Mouse (Mus musculus): ENCODE results near the gene Dolk. TPM values are rescaled to one million over a fixed set of nuclear protein-coding genes. Genes with fewer than 3 reads are reported as not detected.

The Dolk gene
- polyA plus RNA-seq, 1 experiment, result 11.5 TPM

GRCm38 (mm10) chr2:30309351-30309750, 23.2 kb upstream of the Dolk start:
- H3K4me1 ChIP-seq (ENCODE audit: control insufficient read depth, insufficient read depth, low read length), result no peaks in the 10 kb centered on the region
- TF ChIP-seq CTCF (IDR thresholded peaks at IDR 0.05; ENCODE audit: low read depth, low read length) (no peak), POLR2A (IDR thresholded peaks at IDR 0.05; ENCODE audit: borderline replicate concordance, low read depth, low read length) (no peak)
- no peak overlapping the region for H3K27ac ChIP-seq (ENCODE audit: insufficient read depth, low read depth, low read length)
- no peak overlapping the region for H3K4me3 ChIP-seq (ENCODE audit: insufficient read depth, low read length)

DNA sequence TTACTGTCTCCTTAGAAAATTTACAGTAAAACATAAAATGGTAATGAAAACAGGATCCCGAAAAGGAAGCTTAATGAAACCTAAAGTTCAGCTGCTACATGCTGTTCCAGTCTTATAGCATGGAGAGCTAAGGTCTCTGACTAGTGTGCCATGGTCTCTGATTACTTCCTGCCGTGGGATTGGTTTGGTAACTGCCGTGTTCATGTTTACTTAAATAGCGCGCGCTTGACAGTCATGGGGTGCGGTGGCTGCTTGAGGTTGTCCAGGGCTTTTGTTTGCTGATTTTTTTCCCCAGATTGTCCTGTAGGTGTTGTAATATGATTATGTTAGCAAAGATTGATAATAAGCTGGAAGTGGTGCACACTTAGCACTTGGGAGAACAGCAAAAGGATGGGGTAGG, 20.0 kb upstream of the Dolk start:
- no peak for TF ChIP-seq CTCF (IDR thresholded peaks at IDR 0.05; ENCODE audit: low read depth, low read length)
- TF ChIP-seq POLR2A (IDR thresholded peaks at IDR 0.05; ENCODE audit: borderline replicate concordance, low read depth, low read length), result no peak
- no peak overlapping the region for H3K4me3 ChIP-seq (ENCODE audit: insufficient read depth, low read length)
- H3K27ac ChIP-seq (ENCODE audit: insufficient read depth, low read depth, low read length), result no peak overlapping the region
- H3K4me1 ChIP-seq (ENCODE audit: control insufficient read depth, insufficient read depth, low read length), result no peaks in the 10 kb centered on the region

- Histone ChIP-seq H3K4me3 (ENCODE audit: insufficient read depth, low read length) (no peak overlapping the region), H3K4me1 (ENCODE audit: control insufficient read depth, insufficient read depth, low read length) (no peaks in the 10 kb centered on the region), H3K27ac (ENCODE audit: insufficient read depth, low read depth, low read length) (no peak overlapping the region)
- TF ChIP-seq POLR2A (IDR thresholded peaks at IDR 0.05; ENCODE audit: borderline replicate concordance, low read depth, low read length), result no peak
- TF ChIP-seq CTCF (IDR thresholded peaks at IDR 0.05; ENCODE audit: low read depth, low read length), result no peak
Observed at GRCm38 (mm10) chr2:30299966-30300365, 13.8 kb upstream of the Dolk start.

GRCm38 (mm10) chr2:30299525-30299924, 13.4 kb upstream of the Dolk start:
- no peak for TF ChIP-seq CTCF (IDR thresholded peaks at IDR 0.05; ENCODE audit: low read depth, low read length)
- TF ChIP-seq POLR2A (IDR thresholded peaks at IDR 0.05; ENCODE audit: borderline replicate concordance, low read depth, low read length), result no peak
- Histone ChIP-seq H3K4me3 (ENCODE audit: insufficient read depth, low read length) (no peak overlapping the region), H3K27ac (ENCODE audit: insufficient read depth, low read depth, low read length) (no peak overlapping the region), H3K4me1 (ENCODE audit: control insufficient read depth, insufficient read depth, low read length) (no peaks in the 10 kb centered on the region)

- peak overlapping the region; percentile 50; the same call in 1 of the 2 replicates for H3K27ac ChIP-seq (ENCODE audit: insufficient read depth, low read depth, low read length)
- H3K4me3 ChIP-seq (ENCODE audit: insufficient read depth, low read length), result peak overlapping the region; percentile 87
- TF ChIP-seq CTCF (IDR thresholded peaks at IDR 0.05; ENCODE audit: low read depth, low read length) (no peak), POLR2A (IDR thresholded peaks at IDR 0.05; ENCODE audit: borderline replicate concordance, low read depth, low read length) (no peak)
- H3K4me1 ChIP-seq (ENCODE audit: control insufficient read depth, insufficient read depth, low read length), result peaks cover 13% of the 10 kb centered on the region
Observed at GRCm38 (mm10) chr2:30287027-30287373, 866 bp upstream of the Dolk start.

DNA sequence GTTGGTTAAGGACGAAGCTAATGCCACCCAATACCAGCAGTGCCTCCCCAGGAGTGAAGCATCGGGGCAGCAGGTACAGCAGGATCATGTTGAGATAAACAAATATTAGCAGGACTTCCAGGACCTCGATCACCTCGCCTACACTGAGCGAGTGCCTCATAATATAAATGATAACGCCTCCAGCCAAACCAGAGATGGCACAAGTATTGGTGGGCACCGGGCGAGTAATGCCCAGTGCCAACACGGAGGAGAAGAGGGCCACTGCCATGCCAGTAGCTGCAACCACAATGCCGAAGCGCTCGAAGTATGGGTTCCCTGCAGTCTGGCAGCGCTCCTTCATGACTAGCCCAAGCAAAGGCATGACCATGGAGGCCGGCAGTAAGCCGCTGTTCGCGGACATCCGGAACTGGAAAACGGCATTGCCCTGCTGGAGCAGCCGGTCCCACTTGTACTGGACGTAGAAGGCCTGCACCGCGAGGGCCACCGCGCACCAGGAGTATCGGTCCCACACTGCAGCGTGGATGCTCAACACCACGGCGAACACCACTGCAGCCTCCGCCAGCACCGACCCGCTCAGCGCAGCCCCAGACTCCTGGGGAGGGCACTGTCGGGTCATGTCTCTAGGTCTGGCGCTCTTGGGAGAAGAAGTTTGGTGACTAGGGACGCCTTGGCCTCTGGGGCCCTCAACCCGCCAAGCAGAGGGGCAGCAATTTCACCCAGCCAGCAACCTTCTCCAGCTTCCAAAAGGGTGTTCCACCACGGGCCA, 535 bp downstream of the Dolk start:
- Histone ChIP-seq H3K4me1 (ENCODE audit: control insufficient read depth, insufficient read depth, low read length) (peaks cover 13% of the 10 kb centered on the region), H3K4me3 (ENCODE audit: insufficient read depth, low read length) (peak overlapping the region; percentile 87), H3K27ac (ENCODE audit: insufficient read depth, low read depth, low read length) (no peak overlapping the region)
- TF ChIP-seq CTCF (IDR thresholded peaks at IDR 0.05; ENCODE audit: low read depth, low read length), result no peak
- TF ChIP-seq POLR2A (IDR thresholded peaks at IDR 0.05; ENCODE audit: borderline replicate concordance, low read depth, low read length), result no peak

DNA sequence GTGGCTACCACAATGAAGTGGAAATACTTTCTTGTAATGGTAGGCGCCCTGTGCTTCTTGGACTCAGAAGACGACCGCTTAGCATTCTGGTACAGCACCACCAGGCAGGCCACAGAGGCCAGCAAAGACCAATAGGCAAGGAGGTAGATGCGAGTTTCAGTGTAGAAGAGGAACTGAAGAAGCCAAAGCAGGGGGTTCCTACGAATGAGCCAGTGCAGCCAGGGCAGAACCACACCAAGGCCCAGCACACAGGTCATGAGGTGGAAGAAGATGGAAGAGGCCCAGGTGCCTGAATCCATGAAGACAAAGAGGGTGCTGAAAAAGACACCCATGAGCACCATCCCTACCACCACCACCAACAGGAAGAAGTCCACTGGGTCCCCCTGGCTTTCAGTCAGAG, 1.1 kb downstream of the Dolk start:
- TF ChIP-seq POLR2A (IDR thresholded peaks at IDR 0.05; ENCODE audit: borderline replicate concordance, low read depth, low read length) (no peak), CTCF (IDR thresholded peaks at IDR 0.05; ENCODE audit: low read depth, low read length) (no peak)
- Histone ChIP-seq H3K27ac (ENCODE audit: insufficient read depth, low read depth, low read length) (no peak overlapping the region), H3K4me3 (ENCODE audit: insufficient read depth, low read length) (peak overlapping the region; percentile 87), H3K4me1 (ENCODE audit: control insufficient read depth, insufficient read depth, low read length) (peaks cover 13% of the 10 kb centered on the region)

GRCm38 (mm10) chr2:30283193-30283592, 2.9 kb downstream of the Dolk start:
- TF ChIP-seq POLR2A (IDR thresholded peaks at IDR 0.05; ENCODE audit: borderline replicate concordance, low read depth, low read length) (no peak), CTCF (IDR thresholded peaks at IDR 0.05; ENCODE audit: low read depth, low read length) (no peak)
- H3K27ac ChIP-seq (ENCODE audit: insufficient read depth, low read depth, low read length), result no peak overlapping the region

DNA sequence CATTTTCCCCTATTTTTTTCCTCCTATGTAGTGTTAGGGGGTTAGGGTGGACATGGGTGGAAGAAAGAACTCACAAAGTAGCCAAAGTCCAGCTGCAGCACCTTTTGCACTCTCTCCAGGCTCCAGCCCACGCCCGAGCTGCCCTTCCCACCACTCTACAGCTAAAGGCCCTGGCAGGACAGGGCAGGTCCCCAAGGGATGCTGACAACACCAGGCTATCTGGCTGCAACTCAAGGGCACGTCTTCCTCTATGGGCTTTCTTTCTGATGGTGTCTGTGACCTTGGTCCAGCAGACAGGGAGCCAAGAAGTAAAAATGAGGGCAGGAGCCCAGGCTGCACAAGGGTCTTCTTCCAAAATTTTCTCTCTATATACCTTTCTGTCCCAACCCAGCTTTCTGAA, 4.5 kb downstream of the Dolk start:
- no peak overlapping the region for H3K27ac ChIP-seq (ENCODE audit: insufficient read depth, low read depth, low read length)
- H3K4me1 ChIP-seq (ENCODE audit: control insufficient read depth, insufficient read depth, low read length), result peaks cover 9% of the 10 kb centered on the region
- TF ChIP-seq POLR2A (IDR thresholded peaks at IDR 0.05; ENCODE audit: borderline replicate concordance, low read depth, low read length), result no peak
- TF ChIP-seq CTCF (IDR thresholded peaks at IDR 0.05; ENCODE audit: low read depth, low read length), result no peak
- no peak overlapping the region for H3K4me3 ChIP-seq (ENCODE audit: insufficient read depth, low read length)

More at GRCm38 (mm10) chr2:30283193-30283592, 2.9 kb downstream of the Dolk start:
- H3K4me1 ChIP-seq (ENCODE audit: control insufficient read depth, insufficient read depth, low read length), result peaks cover 13% of the 10 kb centered on the region
- no peak overlapping the region for H3K4me3 ChIP-seq (ENCODE audit: insufficient read depth, low read length)

DNA sequence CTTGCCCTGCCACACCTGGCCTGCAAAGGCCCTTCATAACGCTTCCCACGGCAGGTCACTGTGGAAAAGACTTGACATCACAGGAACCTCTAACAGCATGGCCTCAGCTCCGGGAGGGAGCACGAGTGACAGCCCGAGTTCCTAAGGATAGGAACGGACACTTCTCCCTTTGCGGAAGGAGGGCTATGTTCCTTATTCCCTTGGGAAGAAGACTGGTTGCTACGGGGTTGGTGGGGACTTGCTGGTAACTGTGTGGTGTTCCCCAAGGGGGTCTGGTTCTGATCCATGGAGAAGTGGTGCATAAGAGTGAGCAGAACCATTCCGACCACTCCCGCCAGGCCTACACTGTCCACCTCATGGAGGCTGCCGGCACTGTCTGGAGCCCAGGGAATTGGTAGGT, 5.4 kb downstream of the Dolk start, which contains the start of gene Gm28038:
Gene Gm28038, plus strand, starts transcription at position 301 of the 400 bp plus-strand sequence.
- TF ChIP-seq POLR2A (IDR thresholded peaks at IDR 0.05; ENCODE audit: borderline replicate concordance, low read depth, low read length), result no peak
- no peak for TF ChIP-seq CTCF (IDR thresholded peaks at IDR 0.05; ENCODE audit: low read depth, low read length)
- H3K4me1 ChIP-seq (ENCODE audit: control insufficient read depth, insufficient read depth, low read length), result peaks cover 9% of the 10 kb centered on the region
- H3K4me3 ChIP-seq (ENCODE audit: insufficient read depth, low read length), result no peak within 1 kb of the TSS
- no peak within 1 kb of the TSS for H3K27ac ChIP-seq (ENCODE audit: insufficient read depth, low read depth, low read length)

Data from bone marrow macrophage, adult 2 months (primary cell).